Mouse (Mus musculus) midbrain, postnatal 0 days (tissue): Measurements from ENCODE around the gene 2810006K23Rik. TPM values are rescaled to one million over a fixed set of nuclear protein-coding genes. Genes with fewer than 3 reads are reported as not detected.
A peak's percentile ranks its signal among the peaks of the same experiment; 100 is the strongest.

ENCODE experiments used
- ATAC-seq: fragments of 200-750 bp; cut with Nextera tagmentation; 2 replicates; pipeline ENCODE4 v1.8.0; 2017; ENCODE audit warnings: moderate number of reproducible peaks, mild to moderate bottlenecking, moderate TSS enrichment, moderate library complexity; ENCODE audit not compliant: low FRiP score
- DNase-seq: peaks from one replicate; pipeline ENCODE4 v3.0.0-alpha.2; 2015; ENCODE audit warnings: low spot score
- H3K27ac ChIP-seq: fragments of 300-500 bp; sonication (generic); 2 replicates; pipeline ENCODE4 v1.5.1; 2014; ENCODE audit warnings: low read depth, mild to moderate bottlenecking, low read length, mixed read lengths
- H3K27me3 ChIP-seq: fragments of 300-500 bp; sonication (generic); 2 replicates; pipeline ENCODE4 v1.6.1; 2014; ENCODE audit warnings: low read length, control low read depth, mixed read lengths; ENCODE audit not compliant: insufficient read depth
- H3K36me3 ChIP-seq: fragments of 300-500 bp; sonication (generic); 2 replicates; pipeline ENCODE4 v1.6.1; 2014; ENCODE audit warnings: low read length, control low read depth, mixed read lengths; ENCODE audit not compliant: insufficient read depth
- H3K4me1 ChIP-seq: fragments of 300-500 bp; sonication (generic); 2 replicates; pipeline ENCODE4 v1.6.1; 2014; ENCODE audit warnings: mild to moderate bottlenecking, control low read depth, antibody characterized with exemption, low read length, mixed read lengths; ENCODE audit not compliant: insufficient read depth
- H3K4me2 ChIP-seq: fragments of 300-500 bp; sonication (generic); 2 replicates; pipeline ENCODE4 v1.6.1; 2014; ENCODE audit warnings: low read depth, mild to moderate bottlenecking, low read length, mixed read lengths; ENCODE audit not compliant: poor library complexity, severe bottlenecking
- H3K4me3 ChIP-seq: fragments of 300-500 bp; sonication (generic); 2 replicates; pipeline ENCODE4 v1.5.1; 2014; ENCODE audit warnings: low read depth, mild to moderate bottlenecking, low read length, moderate library complexity
- H3K9ac ChIP-seq: fragments of 300-500 bp; sonication (generic); replicated peaks from 2 replicates; pipeline ENCODE4 v1.6.1; 2014; ENCODE audit warnings: mild to moderate bottlenecking, low read length, moderate library complexity, mixed read lengths; ENCODE audit not compliant: poor library complexity, severe bottlenecking
- H3K9me3 ChIP-seq: fragments of 300-500 bp; sonication (generic); 2 replicates; pipeline ENCODE4 v1.6.1; 2016; ENCODE audit warnings: low read length, control low read depth
- CTCF ChIP-seq: IDR thresholded peaks from 2 replicates; pipeline ENCODE4 v1.5.1; 2016; ENCODE audit warnings: antibody characterized with exemption, mild to moderate bottlenecking
- WGBS: fragments of 180-500 bp; shearing (Covaris S2); extraction: QIAGEN DNeasy Blood & Tissue Kit; methylation state at CpG from one replicate; pipeline ENCODE4 v1.1.7; 2014; 5-methylcytosine and 5-hydroxymethylcytosine counted together
- polyA plus RNA-seq: library from polyadenylated mRNA; unstranded; fragments of >200 nt; fragmentation: Nextera tagmentation; extraction: Ambion mirVana; gene quantifications from 2 replicates; pipeline ENCODE4 v1.2.1, GENCODE M21; 2015
- total RNA-seq: library from RNA; depleted of rRNA; stranded (reverse); fragments of >200 nt; gene quantifications from 2 replicates; pipeline ENCODE4 v1.2.3, GENCODE M21; 2014

Gene 2810006K23Rik
- total and polyA plus RNA-seq, 2 experiments from 2014 or later: 7.8 to 9.0 TPM

DNA sequence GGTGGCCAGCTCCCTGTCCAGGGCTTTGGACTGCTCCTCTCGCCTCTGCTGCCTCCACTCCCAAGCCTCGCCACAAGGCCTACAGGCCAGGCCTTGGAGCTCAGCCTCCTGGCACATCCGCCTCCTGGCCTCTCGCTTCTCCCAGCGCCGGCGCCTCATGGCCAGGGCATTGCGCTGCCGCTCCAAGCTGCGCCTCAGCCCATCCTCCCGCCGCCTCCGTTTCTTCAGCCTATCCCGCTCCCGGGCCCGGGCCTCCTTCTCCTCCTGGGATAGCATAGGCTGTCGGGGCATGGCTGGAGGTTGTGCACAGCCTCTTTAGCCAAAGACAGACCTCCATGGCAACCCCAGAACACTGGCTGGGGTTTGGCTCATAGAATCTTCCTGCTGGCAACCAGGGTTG, 21.3 kb downstream of the 2810006K23Rik start:
- no peak for TF ChIP-seq CTCF
- peak overlapping the region; percentile 15; the same call in 1 of the 2 replicates for H3K4me2 ChIP-seq
- H3K27ac ChIP-seq: peak overlapping the region; percentile 55; the same call in 1 of the 2 replicates
- H3K27me3 ChIP-seq: no peaks in the 10 kb centered on the region
- ATAC-seq: no peak
- DNase-seq: peak; percentile 57
- peaks cover 22% of the 10 kb centered on the region; the same call in 1 of the 2 replicates for H3K36me3 ChIP-seq
- WGBS: 84% methylated on average over 17 of the region's 17 CpGs
- H3K9me3 ChIP-seq: no peaks in the 10 kb centered on the region
- peaks cover 11% of the 10 kb centered on the region for H3K4me1 ChIP-seq
- H3K9ac ChIP-seq: no peak overlapping the region
- no peak overlapping the region for H3K4me3 ChIP-seq

DNA sequence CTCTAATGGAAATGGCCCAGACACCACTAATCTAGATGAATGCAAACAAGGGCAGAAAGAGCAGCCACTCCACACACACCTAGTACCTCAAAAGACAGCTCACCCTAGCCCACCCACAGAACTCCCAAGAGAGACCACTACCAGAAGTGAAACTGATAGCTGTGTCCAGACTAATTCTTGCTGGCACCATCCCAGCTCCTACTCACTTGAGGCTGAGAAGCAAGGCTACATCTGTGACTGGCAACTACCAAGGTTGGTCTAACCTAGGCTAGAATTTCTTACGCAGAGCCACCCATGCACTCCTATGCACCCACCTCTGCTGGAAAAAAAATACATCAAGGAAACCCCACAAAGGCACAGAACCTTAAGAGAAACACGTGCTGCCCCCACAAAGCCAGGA, 22.5 kb downstream of the 2810006K23Rik start:
- peak; percentile 26 for DNase-seq
- H3K27ac ChIP-seq: peak overlapping the region; percentile 94
- no peaks in the 10 kb centered on the region for H3K9me3 ChIP-seq
- H3K27me3 ChIP-seq: no peaks in the 10 kb centered on the region
- H3K36me3 ChIP-seq: peaks cover 17% of the 10 kb centered on the region; the same call in 1 of the 2 replicates
- no peak for ATAC-seq
- no peak overlapping the region for H3K4me3 ChIP-seq
- H3K4me1 ChIP-seq: peaks cover 11% of the 10 kb centered on the region
- WGBS: 60% methylated on average over 2 of the region's 2 CpGs
- H3K4me2 ChIP-seq: peak overlapping the region; percentile 89
- no peak for TF ChIP-seq CTCF
- H3K9ac ChIP-seq: no peak overlapping the region

DNA sequence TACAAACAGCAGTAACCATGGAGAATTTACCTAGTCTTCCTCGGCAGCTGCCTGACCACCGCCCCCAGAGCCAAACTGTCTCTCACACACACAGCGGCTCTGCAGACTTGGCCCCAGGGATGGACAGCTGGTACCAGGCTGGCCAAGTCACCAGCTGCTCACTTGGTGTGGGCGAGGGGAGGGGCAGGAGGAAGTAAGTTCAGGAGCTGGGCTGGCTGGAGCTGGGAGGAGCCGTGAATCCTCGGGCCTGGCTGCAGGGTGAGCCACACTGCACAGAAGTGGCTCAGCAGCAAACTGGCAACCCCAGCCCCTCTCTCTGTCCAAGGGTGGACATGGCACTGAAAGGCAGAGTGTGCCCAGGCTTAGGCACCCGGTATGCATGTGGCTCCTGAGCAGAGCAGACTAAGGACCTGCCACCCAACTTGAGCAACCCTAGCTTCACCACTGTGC, 23.2 kb downstream of the 2810006K23Rik start:
- peaks cover 17% of the 10 kb centered on the region; the same call in 1 of the 2 replicates for H3K36me3 ChIP-seq
- peak overlapping the region; percentile 89 for H3K4me2 ChIP-seq
- peak overlapping the region; percentile 86; the same call in 1 of the 2 replicates for H3K4me3 ChIP-seq
- H3K9me3 ChIP-seq: no peaks in the 10 kb centered on the region
- H3K27ac ChIP-seq: peak overlapping the region; percentile 94
- ATAC-seq: peak; percentile 73
- H3K4me1 ChIP-seq: peaks cover 11% of the 10 kb centered on the region
- no peaks in the 10 kb centered on the region for H3K27me3 ChIP-seq
- peak overlapping the region; percentile 79 for H3K9ac ChIP-seq
- DNase-seq: peak; percentile 96
- 11% methylated on average over 7 of the region's 7 CpGs for WGBS
- no peak for TF ChIP-seq CTCF

GRCm38 (mm10) chr5:124351604-124352003, 23.7 kb downstream of the 2810006K23Rik start:
- no peak; the same call in 1 of the 2 replicates for ATAC-seq
- Histone ChIP-seq H3K9ac (peak overlapping the region; percentile 79), H3K4me3 (peak overlapping the region; percentile 86), H3K27me3 (no peaks in the 10 kb centered on the region), H3K4me1 (peaks cover 11% of the 10 kb centered on the region), H3K27ac (peak overlapping the region; percentile 94), H3K36me3 (peaks cover 15% of the 10 kb centered on the region; the same call in 1 of the 2 replicates), H3K4me2 (peak overlapping the region; percentile 89), H3K9me3 (no peaks in the 10 kb centered on the region)
- TF ChIP-seq CTCF: no peak
- DNase-seq: peak; percentile 14
- WGBS: 33% methylated on average over 3 of the region's 3 CpGs

GRCm38 (mm10) chr5:124352141-124352920, 24.4 kb downstream of the 2810006K23Rik start:
- Histone ChIP-seq H3K9me3 (no peaks in the 10 kb centered on the region), H3K27me3 (no peaks in the 10 kb centered on the region), H3K4me2 (peak overlapping the region; percentile 89), H3K4me3 (peak overlapping the region; percentile 86), H3K4me1 (peaks cover 11% of the 10 kb centered on the region), H3K9ac (peak overlapping the region; percentile 79), H3K36me3 (peaks cover 14% of the 10 kb centered on the region; the same call in 1 of the 2 replicates), H3K27ac (peak overlapping the region; percentile 94)
- DNase-seq (peak; percentile 95), ATAC-seq (peak; percentile 89)
- 0% methylated on average over 23 of the region's 30 CpGs for WGBS
- TF ChIP-seq CTCF: peak; percentile 44
